Mouse (Mus musculus) liver, embryonic 14.5 days (tissue): Measurements from ENCODE around the gene Gpr34. TPM values are rescaled to one million over a fixed set of nuclear protein-coding genes. Genes with fewer than 3 reads are reported as not detected.

Experiments used
- ATAC-seq: fragments of 200-750 bp; cut with Nextera tagmentation; 2 replicates; pipeline ENCODE4 v1.8.0; 2017; ENCODE audit warnings: moderate number of reproducible peaks, mild to moderate bottlenecking, moderate library complexity; ENCODE audit not compliant: insufficient read depth
- DNase-seq, 3 experiments: peaks; one replicate each; pipeline ENCODE4 v3.0.0-alpha.2; 2012 to 2013; ENCODE audit warnings: low read depth in 3 of 3, low spot score in 3 of 3
- H3K27ac ChIP-seq: fragments of 300-500 bp; sonication (generic); 2 replicates; pipeline ENCODE4 v1.5.1; 2014; ENCODE audit warnings: moderate library complexity, mild to moderate bottlenecking, control low read depth, inconsistent platforms
- H3K27me3 ChIP-seq: fragments of 300-500 bp; sonication (generic); 2 replicates; pipeline ENCODE4 v1.6.1; 2014; ENCODE audit warnings: mild to moderate bottlenecking, low read length, moderate library complexity; ENCODE audit not compliant: control insufficient read depth, insufficient read depth
- H3K36me3 ChIP-seq: fragments of 300-500 bp; sonication (generic); replicated peaks from 2 replicates; pipeline ENCODE4 v1.6.1; 2014; ENCODE audit warnings: low read depth; ENCODE audit not compliant: control insufficient read depth, insufficient read depth
- H3K4me1 ChIP-seq, 2 experiments: fragments of 200-500 bp in 1 of 2; fragments of 300-500 bp in 1 of 2; sonication (generic) in 1 of 2; replicated peaks; 2 replicates each; pipeline ENCODE4 v1.6.1; 2012 to 2014; ENCODE audit warnings: antibody characterized with exemption in 1 of 2, inconsistent platforms in 1 of 2, low read length in 1 of 2; ENCODE audit not compliant: control insufficient read depth in 2 of 2, insufficient read depth in 2 of 2
- H3K4me2 ChIP-seq: fragments of 300-500 bp; sonication (generic); 2 replicates; pipeline ENCODE4 v1.6.1; 2014; ENCODE audit warnings: low read depth, mild to moderate bottlenecking, control low read depth, moderate library complexity
- H3K4me3 ChIP-seq, 2 experiments: fragments of 200-500 bp in 1 of 2; fragments of 300-500 bp in 1 of 2; sonication (generic) in 1 of 2; 2 replicates each; pipeline ENCODE4 v1.5.1; 2012 to 2014; ENCODE audit warnings: low read depth in 2 of 2, low read length in 2 of 2, mild to moderate bottlenecking in 2 of 2, control low read depth in 1 of 2, inconsistent platforms in 1 of 2, moderate library complexity in 1 of 2; ENCODE audit not compliant: insufficient read depth in 1 of 2
- H3K9ac ChIP-seq: fragments of 300-500 bp; sonication (generic); replicated peaks from 2 replicates; pipeline ENCODE4 v1.6.1; 2014; ENCODE audit warnings: mild to moderate bottlenecking, control low read depth, moderate library complexity
- H3K9me3 ChIP-seq: fragments of 300-500 bp; sonication (generic); 2 replicates; pipeline ENCODE4 v1.6.1; 2016; ENCODE audit warnings: low read length, mixed read lengths; ENCODE audit not compliant: control insufficient read depth
- CTCF ChIP-seq: IDR thresholded peaks from 2 replicates; pipeline ENCODE4 v1.5.1; 2016; ENCODE audit warnings: antibody characterized with exemption, low read depth, control low read depth
- EP300 ChIP-seq: IDR thresholded peaks from 2 replicates; pipeline ENCODE4 v1.6.1; 2016; ENCODE audit warnings: antibody characterized with exemption, low read depth
- WGBS: fragments of 180-500 bp; shearing (Covaris S2); extraction: QIAGEN DNeasy Blood & Tissue Kit; methylation state at CpG from one replicate; pipeline ENCODE4 v1.1.7; 2014; ENCODE audit not compliant: insufficient replicate concordance; 5-methylcytosine and 5-hydroxymethylcytosine counted together
- polyA plus RNA-seq, 2 experiments: library from polyadenylated mRNA; depleted of rRNA in 1 of 2; stranded (reverse) in 1 of 2; unstranded in 1 of 2; fragments of >200 nt; fragmentation: Nextera tagmentation in 1 of 2; extraction: Ambion mirVana in 1 of 2; gene quantifications; 2 replicates each; pipeline versions ENCODE4 v1.2.1 to v1.2.3; 2012 to 2014

The Gpr34 gene
- polyA plus RNA-seq, 2 experiments: 0.13 to 0.56 TPM

DNA sequence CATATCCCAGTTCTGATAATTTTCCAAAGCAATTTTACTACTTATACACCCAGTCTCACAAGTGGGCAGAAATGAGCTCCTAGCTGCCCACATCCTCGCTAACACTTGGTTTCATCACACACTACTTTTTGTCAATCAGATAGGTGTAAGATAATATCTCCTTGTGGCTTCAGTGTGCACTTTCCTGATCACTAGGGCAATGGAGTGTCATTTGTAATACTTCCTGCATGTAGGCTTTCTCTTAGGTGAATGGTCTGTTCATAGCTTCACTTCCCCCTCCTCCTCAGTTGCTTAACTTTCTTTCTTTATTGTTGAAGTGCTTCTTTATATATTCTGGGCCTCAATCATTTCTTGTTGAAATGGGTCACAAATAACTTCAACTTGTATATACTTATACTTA is 20.4 kb downstream of the Gpr34 start:
- no peak overlapping the region for H3K27ac ChIP-seq
- H3K9me3 ChIP-seq: no peaks in the 10 kb centered on the region
- H3K4me2 ChIP-seq: no peak overlapping the region
- H3K4me3 ChIP-seq: no peak overlapping the region
- H3K4me1 ChIP-seq: peaks cover 0 to 15% of the 10 kb centered on the region in 2 experiments; a peak in 2 of 4 replicates
- no peak for TF ChIP-seq CTCF
- TF ChIP-seq EP300: no peak
- no peak for ATAC-seq
- no peaks in the 10 kb centered on the region for H3K36me3 ChIP-seq
- DNase-seq: no peak
- no peak overlapping the region for H3K9ac ChIP-seq
- 45% methylated on average over 1 of the region's 1 CpGs for WGBS
- no peaks in the 10 kb centered on the region for H3K27me3 ChIP-seq

GRCm38 (mm10) chrX:13655005-13655421 is 23.1 kb downstream of the Gpr34 start:
- WGBS: 18% methylated on average over 3 of the region's 3 CpGs
- Histone ChIP-seq H3K9me3 (no peaks in the 10 kb centered on the region), H3K27me3 (no peaks in the 10 kb centered on the region), H3K4me2 (no peak overlapping the region), H3K4me3 (no peak overlapping the region), H3K36me3 (no peaks in the 10 kb centered on the region), H3K9ac (no peak overlapping the region), H3K4me1 (peaks cover 0 to 20% of the 10 kb centered on the region in 2 experiments; a peak in 2 of 4 replicates), H3K27ac (no peak overlapping the region)
- ATAC-seq (no peak), DNase-seq (no peak)
- TF ChIP-seq CTCF (no peak), EP300 (no peak)

GRCm38 (mm10) chrX:13655906-13656305 is 24.0 kb downstream of the Gpr34 start:
- peak overlapping the region; percentile 27; the same call in 1 of the 2 replicates for H3K9ac ChIP-seq
- no peak overlapping the region for H3K27ac ChIP-seq
- TF ChIP-seq CTCF: no peak
- TF ChIP-seq EP300: no peak
- WGBS: 41% methylated on average over 6 of the region's 6 CpGs
- ATAC-seq (no peak), DNase-seq (no peak)
- no peaks in the 10 kb centered on the region for H3K27me3 ChIP-seq
- 0 out of 4 replicates have a peak overlapping the region, but pooled peaks of 1 of the 2 experiments have one; percentile 14 for H3K4me3 ChIP-seq
- H3K36me3 ChIP-seq: no peaks in the 10 kb centered on the region
- H3K9me3 ChIP-seq: no peaks in the 10 kb centered on the region
- H3K4me1 ChIP-seq: peaks cover 0 to 20% of the 10 kb centered on the region in 2 experiments; a peak in 2 of 4 replicates
- peak overlapping the region; percentile 51 for H3K4me2 ChIP-seq

- H3K4me3 ChIP-seq: no peak overlapping the region
- no peak overlapping the region for H3K4me2 ChIP-seq
- no peak overlapping the region for H3K9ac ChIP-seq
- ATAC-seq: no peak
- no peaks in the 10 kb centered on the region for H3K9me3 ChIP-seq
- WGBS: 0% methylated on average over 1 of the region's 1 CpGs
- H3K27ac ChIP-seq: no peak overlapping the region
- peaks cover 0 to 20% of the 10 kb centered on the region in 2 experiments; a peak in 2 of 4 replicates for H3K4me1 ChIP-seq
- TF ChIP-seq EP300 (no peak), CTCF (peak; percentile 60; the same call in 1 of the 2 replicates)
- H3K36me3 ChIP-seq: no peaks in the 10 kb centered on the region
- no peaks in the 10 kb centered on the region for H3K27me3 ChIP-seq
- DNase-seq: peak; percentile 30 to 35 (median 31)
Measured at GRCm38 (mm10) chrX:13656721-13657120, 24.8 kb downstream of the Gpr34 start.

GRCm38 (mm10) chrX:13658616-13659140 is 26.8 kb downstream of the Gpr34 start:
- no peak for DNase-seq
- H3K27ac ChIP-seq: no peak overlapping the region
- no peak for ATAC-seq
- peaks cover 0 to 11% of the 10 kb centered on the region in 2 experiments; a peak in 2 of 4 replicates for H3K4me1 ChIP-seq
- no peak overlapping the region for H3K4me3 ChIP-seq
- H3K36me3 ChIP-seq: no peaks in the 10 kb centered on the region
- no peak overlapping the region for H3K9ac ChIP-seq
- no peaks in the 10 kb centered on the region for H3K9me3 ChIP-seq
- H3K4me2 ChIP-seq: no peak overlapping the region
- WGBS: 61% methylated on average over 3 of the region's 3 CpGs
- TF ChIP-seq CTCF: no peak
- no peak for TF ChIP-seq EP300
- H3K27me3 ChIP-seq: no peaks in the 10 kb centered on the region
